Mouse (Mus musculus): ENCODE measurements around the gene Stk4. TPM values are rescaled to one million over a fixed set of nuclear protein-coding genes. Genes with fewer than 3 reads are reported as not detected.

Stk4 gene
- polyA plus RNA-seq, 1 experiment from 2014 or later: 19.6 TPM

- Histone ChIP-seq H3K4me3 (no peak overlapping the region), H3K9ac (no peak overlapping the region), H3K4me2 (no peak overlapping the region), H3K36me3 (replicated peaks) (peaks cover 40% of the 10 kb centered on the region), H3K27ac (no peak overlapping the region), H3K27me3 (replicated peaks) (no peaks in the 10 kb centered on the region), H3K9me3 (no peaks in the 10 kb centered on the region), H3K4me1 (no peaks in the 10 kb centered on the region)
- no peak for ATAC-seq (replicated peaks)
- 92% methylated on average over 19 of the region's 19 CpGs for WGBS
These were observed 13.7 kb downstream of the Stk4 start for GRCm38 (mm10) chr2:164083609-164084341.

DNA sequence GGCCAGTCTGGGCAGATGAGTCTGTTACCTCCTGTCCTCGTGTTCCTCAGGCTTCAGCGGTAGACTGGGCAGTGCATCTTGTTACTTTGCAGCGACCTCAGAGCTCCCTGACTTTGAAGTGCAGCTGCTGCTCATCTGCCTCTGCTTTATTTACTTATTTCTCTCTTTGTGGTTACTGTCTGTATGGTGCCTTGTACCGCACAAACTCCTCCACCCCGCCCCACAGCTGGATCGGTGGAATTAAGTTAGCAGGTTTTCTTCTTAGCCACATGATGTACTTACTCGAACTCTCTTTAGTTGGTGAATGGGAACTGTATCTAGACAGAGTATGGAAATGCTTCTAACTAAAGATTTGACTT is 14.2 kb downstream of the Stk4 start:
- WGBS: 91% methylated on average over 7 of the region's 7 CpGs
- Histone ChIP-seq H3K27ac (no peak overlapping the region), H3K9me3 (no peaks in the 10 kb centered on the region), H3K36me3 (replicated peaks) (peaks cover 44% of the 10 kb centered on the region), H3K27me3 (replicated peaks) (no peaks in the 10 kb centered on the region), H3K9ac (no peak overlapping the region), H3K4me3 (no peak overlapping the region), H3K4me1 (no peaks in the 10 kb centered on the region), H3K4me2 (no peak overlapping the region)
- ATAC-seq (replicated peaks): no peak

DNA sequence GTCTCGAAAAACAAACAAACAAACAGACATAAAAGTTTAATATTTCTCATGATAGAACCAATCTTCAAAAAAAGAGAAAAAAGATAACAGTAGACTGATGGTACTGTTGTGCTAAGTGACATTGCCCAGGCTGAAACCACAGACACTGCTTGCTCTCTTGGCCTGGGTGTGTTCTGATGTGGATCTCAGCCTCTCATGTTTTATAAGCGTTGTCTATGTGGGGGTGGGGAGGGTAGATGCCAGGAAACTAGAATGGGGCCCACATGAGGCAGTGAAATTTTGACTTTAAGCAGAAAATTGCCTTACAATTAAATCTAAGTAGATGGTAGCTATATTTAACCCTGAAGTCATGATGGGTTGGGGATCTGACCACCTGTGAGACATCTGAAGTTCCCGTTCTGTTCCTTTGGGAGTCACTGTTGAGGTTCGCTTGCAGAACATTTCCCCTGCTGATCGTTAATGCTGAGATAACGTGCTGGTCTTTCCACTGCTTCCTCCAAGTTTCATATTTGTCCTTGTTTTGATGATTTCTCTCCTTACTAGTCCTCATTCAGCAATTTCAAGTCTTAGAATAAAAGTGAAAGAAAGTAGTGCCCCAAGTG is 17.4 kb downstream of the Stk4 start:
- Histone ChIP-seq H3K9ac (no peak overlapping the region), H3K9me3 (no peaks in the 10 kb centered on the region), H3K4me2 (no peak overlapping the region), H3K4me3 (no peak overlapping the region), H3K36me3 (replicated peaks) (peaks cover 38% of the 10 kb centered on the region), H3K27me3 (replicated peaks) (no peaks in the 10 kb centered on the region), H3K4me1 (no peaks in the 10 kb centered on the region), H3K27ac (no peak overlapping the region)
- 92% methylated on average over 6 of the region's 6 CpGs for WGBS
- no peak for ATAC-seq (replicated peaks)

- peaks cover 28% of the 10 kb centered on the region for H3K36me3 ChIP-seq (replicated peaks)
These were observed 19.4 kb downstream of the Stk4 start for GRCm38 (mm10) chr2:164089508-164089907.

GRCm38 (mm10) chr2:164094152-164094551 is 24.0 kb downstream of the Stk4 start:
- H3K36me3 ChIP-seq (replicated peaks): peaks cover 13% of the 10 kb centered on the region
- no peaks in the 10 kb centered on the region for H3K9me3 ChIP-seq
- WGBS: 87% methylated on average over 7 of the region's 7 CpGs

More at GRCm38 (mm10) chr2:164089508-164089907, 19.4 kb downstream of the Stk4 start:
- no peak for ATAC-seq (replicated peaks)
- H3K9ac ChIP-seq: no peak overlapping the region
- no peaks in the 10 kb centered on the region for H3K27me3 ChIP-seq (replicated peaks)
- 89% methylated on average over 4 of the region's 4 CpGs for WGBS
- no peak overlapping the region for H3K4me3 ChIP-seq
- no peaks in the 10 kb centered on the region for H3K4me1 ChIP-seq
- no peak overlapping the region for H3K4me2 ChIP-seq
- H3K27ac ChIP-seq: no peak overlapping the region
- no peaks in the 10 kb centered on the region for H3K9me3 ChIP-seq

DNA sequence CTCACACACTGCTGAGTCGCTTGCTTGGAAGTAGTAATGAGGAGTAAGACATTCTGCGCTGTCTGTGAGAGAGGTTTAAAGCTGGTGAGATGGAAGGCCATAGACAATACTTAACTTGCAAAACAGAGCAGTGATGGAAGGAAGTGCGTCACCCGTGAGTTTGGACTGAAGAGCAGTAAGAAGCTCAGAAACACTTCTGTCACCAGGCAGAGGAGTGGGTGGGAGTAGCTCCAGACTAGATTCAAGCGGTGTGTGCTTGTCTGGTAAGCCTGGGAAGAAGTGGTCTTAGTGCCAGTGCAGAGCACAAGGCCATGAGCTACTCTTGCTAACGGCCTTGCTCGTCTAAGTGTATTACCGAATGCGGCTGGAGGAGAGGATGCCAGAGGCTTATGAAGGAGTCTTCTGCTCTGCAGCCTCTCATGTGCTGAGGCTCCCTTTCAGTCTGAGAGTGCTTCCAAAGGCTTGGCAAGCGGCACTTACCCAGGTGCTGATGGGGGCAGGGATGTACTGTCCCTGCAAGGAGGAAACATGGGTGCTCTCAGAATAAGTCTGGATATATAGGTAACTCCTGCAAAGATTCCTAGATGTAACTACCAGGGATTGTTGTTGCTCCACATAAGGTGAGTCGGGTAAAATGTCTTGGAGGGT is 28.6 kb downstream of the Stk4 start:
- 94% methylated on average over 11 of the region's 11 CpGs for WGBS
- no peak for ATAC-seq (replicated peaks)
- peaks cover 28% of the 10 kb centered on the region for H3K36me3 ChIP-seq (replicated peaks)
- H3K4me1 ChIP-seq: no peaks in the 10 kb centered on the region
- H3K9ac ChIP-seq: no peak overlapping the region
- no peak overlapping the region for H3K4me3 ChIP-seq
- H3K9me3 ChIP-seq: no peaks in the 10 kb centered on the region
- H3K27ac ChIP-seq: no peak overlapping the region
- H3K27me3 ChIP-seq (replicated peaks): no peaks in the 10 kb centered on the region
- H3K4me2 ChIP-seq: no peak overlapping the region

More at GRCm38 (mm10) chr2:164094152-164094551, 24.0 kb downstream of the Stk4 start:
- no peak for ATAC-seq (replicated peaks)
- no peaks in the 10 kb centered on the region for H3K4me1 ChIP-seq
- H3K4me2 ChIP-seq: no peak overlapping the region
- no peak overlapping the region for H3K4me3 ChIP-seq
- no peak overlapping the region for H3K27ac ChIP-seq
- H3K27me3 ChIP-seq (replicated peaks): no peaks in the 10 kb centered on the region
- no peak overlapping the region for H3K9ac ChIP-seq

DNA sequence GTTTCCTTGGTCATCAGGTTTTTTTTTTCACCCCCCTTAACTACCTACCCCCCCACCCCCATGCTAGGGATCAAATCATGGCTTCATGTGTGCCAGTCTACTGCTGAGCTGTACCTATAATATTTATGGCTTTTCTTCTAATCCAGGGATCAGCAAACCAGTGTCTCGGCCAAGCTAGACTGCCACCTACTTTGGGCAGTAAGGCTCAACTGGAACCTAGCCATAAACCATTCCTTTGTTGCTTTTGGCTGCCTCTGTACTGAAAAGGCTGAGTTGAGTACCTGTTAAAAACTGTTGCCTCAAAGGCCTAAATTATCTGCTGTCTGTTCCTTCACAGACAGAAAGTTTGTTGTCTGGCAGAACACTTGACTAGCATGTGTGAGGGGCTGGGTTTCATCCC is 31.8 kb downstream of the Stk4 start:
- Histone ChIP-seq H3K4me2 (no peak overlapping the region), H3K9me3 (no peaks in the 10 kb centered on the region), H3K27me3 (replicated peaks) (no peaks in the 10 kb centered on the region), H3K27ac (no peak overlapping the region), H3K4me3 (no peak overlapping the region), H3K4me1 (no peaks in the 10 kb centered on the region), H3K9ac (no peak overlapping the region), H3K36me3 (replicated peaks) (peaks cover 28% of the 10 kb centered on the region)
- ATAC-seq (replicated peaks): no peak
- 66% methylated on average over 1 of the region's 1 CpGs for WGBS

GRCm38 (mm10) chr2:164102366-164102765 is 32.2 kb downstream of the Stk4 start:
- H3K27ac ChIP-seq: no peak overlapping the region
- no peak overlapping the region for H3K4me3 ChIP-seq
- WGBS: 92% methylated on average over 3 of the region's 3 CpGs
- no peaks in the 10 kb centered on the region for H3K9me3 ChIP-seq
- no peak overlapping the region for H3K4me2 ChIP-seq
- no peak overlapping the region for H3K9ac ChIP-seq
- H3K36me3 ChIP-seq (replicated peaks): peaks cover 28% of the 10 kb centered on the region
- ATAC-seq (replicated peaks): no peak
- no peaks in the 10 kb centered on the region for H3K4me1 ChIP-seq
- no peaks in the 10 kb centered on the region for H3K27me3 ChIP-seq (replicated peaks)

GRCm38 (mm10) chr2:164103501-164103900 is 33.4 kb downstream of the Stk4 start:
- no peak overlapping the region for H3K4me3 ChIP-seq

GRCm38 (mm10) chr2:164106287-164107035 is 36.3 kb downstream of the Stk4 start:
- 78% methylated on average over 14 of the region's 14 CpGs for WGBS
- H3K4me3 ChIP-seq: no peak overlapping the region
- no peak overlapping the region for H3K9ac ChIP-seq
- 0 out of 2 replicates have a peak, but pooled peaks cover 4% of the 10 kb centered on the region for H3K4me1 ChIP-seq
- no peaks in the 10 kb centered on the region for H3K9me3 ChIP-seq
- H3K27ac ChIP-seq: no peak overlapping the region
- no peak overlapping the region for H3K4me2 ChIP-seq
- ATAC-seq (replicated peaks): no peak
- H3K27me3 ChIP-seq (replicated peaks): no peaks in the 10 kb centered on the region
- peaks cover 3% of the 10 kb centered on the region; the same call in 1 of the 2 replicates for H3K36me3 ChIP-seq (replicated peaks)

More at GRCm38 (mm10) chr2:164103501-164103900, 33.4 kb downstream of the Stk4 start:
- Histone ChIP-seq H3K9ac (no peak overlapping the region), H3K27me3 (replicated peaks) (no peaks in the 10 kb centered on the region), H3K27ac (no peak overlapping the region), H3K4me1 (0 out of 2 replicates have a peak, but pooled peaks cover 2% of the 10 kb centered on the region), H3K9me3 (no peaks in the 10 kb centered on the region), H3K4me2 (no peak overlapping the region), H3K36me3 (replicated peaks) (peaks cover 28% of the 10 kb centered on the region)
- 26% methylated on average over 4 of the region's 4 CpGs for WGBS
- no peak for ATAC-seq (replicated peaks)

DNA sequence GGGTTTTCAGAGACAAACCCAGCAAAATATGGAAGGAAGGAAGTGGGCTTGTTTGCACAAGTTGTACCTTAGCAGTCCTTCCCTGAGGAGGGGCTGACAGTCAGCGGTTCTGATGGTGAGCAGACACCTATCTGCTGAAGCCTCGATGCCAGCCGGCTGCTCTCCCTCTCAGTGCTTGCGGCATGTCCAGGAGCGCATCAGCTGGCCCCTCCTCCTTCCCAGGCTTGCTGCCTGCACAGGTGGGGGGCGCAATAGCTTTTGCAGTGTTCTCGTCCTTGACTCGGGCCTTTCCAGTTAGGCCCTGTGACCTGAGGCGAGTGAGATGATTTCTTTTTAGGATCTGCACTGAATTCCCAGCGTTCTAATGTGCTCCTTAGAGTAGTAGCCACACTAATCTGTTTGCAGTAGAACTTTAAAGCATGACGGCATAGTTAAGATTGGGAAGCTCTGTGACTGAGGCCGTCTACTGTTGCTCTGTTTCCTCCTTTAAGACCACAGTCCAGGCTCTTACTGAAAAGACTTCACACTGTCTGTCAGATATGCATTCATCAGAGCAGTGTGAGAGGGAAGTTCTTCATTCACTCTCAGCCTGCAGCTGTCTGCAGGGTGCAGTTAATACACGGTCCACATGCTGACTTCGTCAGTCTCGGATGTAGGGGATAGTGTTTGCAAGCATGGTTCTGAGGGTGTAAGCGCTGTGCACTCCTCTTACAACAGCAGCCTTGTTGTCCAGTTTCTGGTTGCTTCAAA is 37.2 kb downstream of the Stk4 start:
- H3K27ac ChIP-seq: no peak overlapping the region
- no peak overlapping the region for H3K4me2 ChIP-seq
- H3K27me3 ChIP-seq (replicated peaks): no peaks in the 10 kb centered on the region
- no peaks in the 10 kb centered on the region for H3K9me3 ChIP-seq
- H3K9ac ChIP-seq: no peak overlapping the region
- H3K4me1 ChIP-seq: 0 out of 2 replicates have a peak, but pooled peaks cover 4% of the 10 kb centered on the region
- H3K36me3 ChIP-seq (replicated peaks): peaks cover 3% of the 10 kb centered on the region; the same call in 1 of the 2 replicates
- WGBS: 54% methylated on average over 16 of the region's 16 CpGs
- no peak for ATAC-seq (replicated peaks)
- no peak overlapping the region for H3K4me3 ChIP-seq
